ENCODE assay signal across 8 mouse cellular contexts in the genomic region with DNA sequence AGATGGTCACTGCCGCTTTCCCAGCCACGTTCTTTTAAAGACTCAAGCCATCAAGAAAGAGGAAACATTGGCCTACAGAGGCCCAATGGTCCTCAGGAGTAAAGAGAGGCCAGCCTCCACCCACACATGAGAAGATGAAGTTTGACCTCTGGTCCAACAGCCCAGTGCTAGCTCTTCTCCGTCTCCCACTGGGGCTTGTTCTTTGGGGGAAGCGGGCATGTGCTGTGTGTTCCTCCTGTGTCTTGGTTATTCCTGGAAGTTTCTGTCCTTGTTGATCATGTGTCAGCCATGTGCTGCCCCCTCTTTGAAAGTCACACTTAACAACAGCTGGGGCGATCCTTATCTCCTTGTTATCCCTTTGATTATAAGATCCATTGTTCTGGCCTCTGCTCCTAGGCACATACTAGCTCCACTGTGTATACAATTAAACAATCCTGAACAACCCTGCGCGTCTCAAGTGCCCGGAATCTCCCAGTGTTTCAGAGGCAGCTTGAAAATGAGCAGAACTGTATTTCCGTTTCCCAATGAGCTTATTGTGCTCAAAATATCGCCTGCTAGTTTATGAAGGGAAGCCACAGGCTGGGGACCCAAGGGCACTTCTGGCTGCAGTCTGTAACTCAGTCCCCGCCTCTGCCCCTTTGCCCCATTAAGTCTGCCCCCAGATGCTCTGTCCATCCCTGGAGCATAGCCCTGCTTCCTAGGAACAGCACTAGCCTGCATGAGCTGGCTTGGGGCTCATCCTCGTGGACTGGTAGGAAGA.
A peak's percentile ranks its signal among the peaks of the same experiment; 100 is the strongest.
DNase-seq lines count a peak whose midpoint lies in the region; ATAC-seq and TF ChIP-seq lines count a peak whose summit lies in the region.

No protein-coding gene starts in this region.

- H3K4me1 ChIP-seq in forebrain, embryonic 12.5 days, result peaks cover 25% of the 10 kb centered on the region
- peaks cover 6% of the 10 kb centered on the region; the same call in 1 of the 2 replicates for H3K4me1 ChIP-seq in forebrain, embryonic 15.5 days
- H3K4me1 ChIP-seq in ES-Bruce4 (ENCODE audit: control insufficient read depth, insufficient read depth, low read length), result peaks cover 3% of the 10 kb centered on the region
- H3K4me1 ChIP-seq in hindbrain, embryonic 16.5 days (ENCODE audit: control insufficient read depth, insufficient read depth, low read depth, low read length), result no peaks in the 10 kb centered on the region; the same call in 1 of the 2 replicates
- H3K4me1 ChIP-seq in limb, embryonic 14.5 days (ENCODE audit: control insufficient read depth, insufficient read depth, low read length), result peaks cover 27% of the 10 kb centered on the region
- peaks cover 2% of the 10 kb centered on the region; the same call in 1 of the 2 replicates for H3K4me1 ChIP-seq in cerebellum, adult 2 months (ENCODE audit: control insufficient read depth, insufficient read depth, low read length)

- no peak overlapping the region for H3K4me2 ChIP-seq in forebrain, embryonic 12.5 days
- no peak overlapping the region for H3K4me2 ChIP-seq in forebrain, embryonic 15.5 days (replicated peaks)
- no peak overlapping the region for H3K4me2 ChIP-seq in hindbrain, embryonic 16.5 days (ENCODE audit: low read length)
- no peak overlapping the region; the same call in 1 of the 2 replicates for H3K4me2 ChIP-seq in limb, embryonic 14.5 days (replicated peaks; ENCODE audit: low read depth, low read length, severe bottlenecking)

- no peak for TF ChIP-seq POLR2A in ES-Bruce4 (IDR thresholded peaks at IDR 0.05; ENCODE audit: insufficient read depth, low read length)
- TF ChIP-seq POLR2A in limb, embryonic 14.5 days (IDR thresholded peaks at IDR 0.05; ENCODE audit: borderline replicate concordance, extremely low read depth, insufficient read depth, insufficient read length), result no peak
- no peak for TF ChIP-seq POLR2A in cerebellum, adult 2 months (IDR thresholded peaks at IDR 0.05; ENCODE audit: borderline replicate concordance, insufficient read depth, low read length)

- no peak overlapping the region for H3K9ac ChIP-seq in forebrain, embryonic 12.5 days
- H3K9ac ChIP-seq in forebrain, embryonic 15.5 days (replicated peaks), result no peak overlapping the region
- no peak overlapping the region for H3K9ac ChIP-seq in ES-Bruce4 (ENCODE audit: low read depth, poor library complexity, severe bottlenecking)
- no peak overlapping the region for H3K9ac ChIP-seq in hindbrain, embryonic 16.5 days (ENCODE audit: low read depth, low read length)
- peak overlapping the region; percentile 31; the same call in 1 of the 2 replicates for H3K9ac ChIP-seq in limb, embryonic 14.5 days (ENCODE audit: low read depth, low read length, severe bottlenecking)

- DNase-seq in limb, embryonic 14.5 days (ENCODE audit: low spot score), result no peak
- no peak for DNase-seq in cerebellum, adult 2 months
- no peak for DNase-seq in adrenal gland, adult 8-10 months

- H3K27ac ChIP-seq in forebrain, embryonic 12.5 days, result peak overlapping the region; percentile 36; the same call in 1 of the 2 replicates
- no peak overlapping the region for H3K27ac ChIP-seq in forebrain, embryonic 15.5 days (replicated peaks)
- H3K27ac ChIP-seq in ES-Bruce4 (ENCODE audit: insufficient read depth, low read length), result no peak overlapping the region
- no peak overlapping the region for H3K27ac ChIP-seq in hindbrain, embryonic 16.5 days (ENCODE audit: low read depth, low read length)
- H3K27ac ChIP-seq in limb, embryonic 14.5 days (replicated peaks; ENCODE audit: low read depth, low read length), result 0 out of 2 replicates have a peak overlapping the region, but pooled peaks have one; percentile 52
- H3K27ac ChIP-seq in cerebellum, adult 2 months (ENCODE audit: insufficient read depth, low read length), result no peak overlapping the region

- ATAC-seq in forebrain, embryonic 12.5 days (ENCODE audit: low FRiP score), result no peak
- no peak for ATAC-seq in forebrain, embryonic 15.5 days (replicated peaks)
- 0 out of 2 replicates have a peak, but pooled peaks have one; percentile 37 for ATAC-seq in hindbrain, embryonic 16.5 days
- ATAC-seq in limb, embryonic 14.5 days (ENCODE audit: low FRiP score, low read depth), result no peak; the same call in 1 of the 2 replicates
- ATAC-seq in frontal cortex, adult (ENCODE audit: low TSS enrichment), result no peak

- H3K9me3 ChIP-seq in forebrain, embryonic 12.5 days, result no peaks in the 10 kb centered on the region
- H3K9me3 ChIP-seq in forebrain, embryonic 15.5 days, result no peaks in the 10 kb centered on the region
- no peaks in the 10 kb centered on the region for H3K9me3 ChIP-seq in ES-Bruce4 (replicated peaks; ENCODE audit: control insufficient read depth, insufficient read depth, low read length, poor library complexity, severe bottlenecking)
- no peaks in the 10 kb centered on the region for H3K9me3 ChIP-seq in hindbrain, embryonic 16.5 days (ENCODE audit: control insufficient read depth, low read length)
- no peaks in the 10 kb centered on the region for H3K9me3 ChIP-seq in limb, embryonic 14.5 days (ENCODE audit: control insufficient read depth, low read length)

- TF ChIP-seq EP300 in ES-Bruce4 (IDR thresholded peaks at IDR 0.05; ENCODE audit: insufficient read depth, low read depth, low read length), result no peak

- no peaks in the 10 kb centered on the region; the same call in 1 of the 2 replicates for H3K27me3 ChIP-seq in forebrain, embryonic 12.5 days
- no peaks in the 10 kb centered on the region for H3K27me3 ChIP-seq in forebrain, embryonic 15.5 days
- no peaks in the 10 kb centered on the region for H3K27me3 ChIP-seq in ES-Bruce4 (ENCODE audit: control insufficient read depth, insufficient read depth, low read length, poor library complexity, severe bottlenecking)
- no peaks in the 10 kb centered on the region for H3K27me3 ChIP-seq in hindbrain, embryonic 16.5 days (replicated peaks; ENCODE audit: control insufficient read depth, insufficient read depth, low read length)
- H3K27me3 ChIP-seq in limb, embryonic 14.5 days (ENCODE audit: control insufficient read depth, insufficient read depth, low read length), result no peaks in the 10 kb centered on the region
- no peaks in the 10 kb centered on the region for H3K27me3 ChIP-seq in cerebellum, adult 2 months (ENCODE audit: control insufficient read depth, insufficient read depth, low read length)

- 57% methylated on average over 12 of the region's 12 CpGs for WGBS in forebrain, embryonic 12.5 days
- WGBS in forebrain, embryonic 15.5 days, result 61% methylated on average over 12 of the region's 12 CpGs
- WGBS in hindbrain, embryonic 16.5 days, result 60% methylated on average over 12 of the region's 12 CpGs
- 45% methylated on average over 12 of the region's 12 CpGs for WGBS in limb, embryonic 14.5 days
- WGBS in cerebellum, adult 2 months, result 65% methylated on average over 12 of the region's 12 CpGs

- H3K4me3 ChIP-seq in forebrain, embryonic 12.5 days (replicated peaks), result no peak overlapping the region
- no peak overlapping the region for H3K4me3 ChIP-seq in forebrain, embryonic 15.5 days
- H3K4me3 ChIP-seq in ES-Bruce4 (ENCODE audit: low read depth, low read length), result 0 out of 2 replicates have a peak overlapping the region, but pooled peaks have one; percentile 3
- no peak overlapping the region for H3K4me3 ChIP-seq in hindbrain, embryonic 16.5 days (ENCODE audit: low read length)
- H3K4me3 ChIP-seq in limb, embryonic 14.5 days (replicated peaks; ENCODE audit: low read length), result no peak overlapping the region
- no peak overlapping the region for H3K4me3 ChIP-seq in cerebellum, adult 2 months (replicated peaks; ENCODE audit: insufficient read depth, low read depth, low read length)

- no peaks in the 10 kb centered on the region for H3K36me3 ChIP-seq in forebrain, embryonic 12.5 days (replicated peaks)
- H3K36me3 ChIP-seq in forebrain, embryonic 15.5 days, result no peaks in the 10 kb centered on the region
- no peaks in the 10 kb centered on the region for H3K36me3 ChIP-seq in ES-Bruce4 (ENCODE audit: control insufficient read depth, insufficient read depth, low read length, poor library complexity, severe bottlenecking)
- H3K36me3 ChIP-seq in hindbrain, embryonic 16.5 days (ENCODE audit: control insufficient read depth, insufficient read depth, low read length), result no peaks in the 10 kb centered on the region
- H3K36me3 ChIP-seq in limb, embryonic 14.5 days (ENCODE audit: control insufficient read depth, insufficient read depth, low read length), result peaks cover 10% of the 10 kb centered on the region

- no peak for TF ChIP-seq CTCF in ES-Bruce4 (IDR thresholded peaks at IDR 0.05; ENCODE audit: low read depth, low read length)
- TF ChIP-seq CTCF in cerebellum, adult 2 months (IDR thresholded peaks at IDR 0.05; ENCODE audit: borderline replicate concordance, insufficient read depth, low read depth, low read length), result no peak

Comparison
In these comparisons a context has a peak if more than half of its experiments do, and no peak if none do; other contexts are left out.
1. H3K27ac ChIP-seq: peak in forebrain, embryonic 12.5 days (single experiment) and limb, embryonic 14.5 days (single experiment); none in forebrain, embryonic 15.5 days (single experiment), ES-Bruce4 (single experiment), hindbrain, embryonic 16.5 days (single experiment) and cerebellum, adult 2 months (single experiment).